Comparison of ENCODE assay signal across 31 mouse cellular contexts in genomic region chr13:70380772-70381171, GRCm38 (mm10).
DNase-seq lines count a peak whose midpoint lies in the region.
"Had no signal": no experiment of that assay in that cellular context is flagged by ENCODE, and none has a peak within 500 bp of the region (broad histone marks: within the 10 kb centered on the region; RNA-seq: fewer than 3 reads in every experiment).

No protein-coding gene starts in this region.

- H3K27me3 ChIP-seq in midbrain, embryonic 10.5 days (ENCODE audit: low read depth, poor library complexity, severe bottlenecking) = no peaks in the 10 kb centered on the region
- H3K27me3 ChIP-seq in heart, embryonic 10.5 days (ENCODE audit: insufficient read depth, poor library complexity, severe bottlenecking) = no peaks in the 10 kb centered on the region
- H3K27me3 ChIP-seq: CH12.LX; heart, embryonic 12.5 days; limb, embryonic 15.5 days; lung, embryonic 15.5 days; megakaryocyte, embryonic 14.5 days; neural tube, embryonic 12.5 days had no signal

- no peaks in the 10 kb centered on the region for H3K9me3 ChIP-seq in midbrain, embryonic 10.5 days (replicated peaks)
- H3K9me3 ChIP-seq in heart, embryonic 10.5 days = no peaks in the 10 kb centered on the region
- H3K9me3 ChIP-seq: embryonic facial prominence, embryonic 10.5 days; forebrain, embryonic 10.5 days; heart, embryonic 12.5 days; hindbrain, embryonic 10.5 days; limb, embryonic 15.5 days; lung, embryonic 15.5 days; neural tube, embryonic 12.5 days had no signal

- no peak overlapping the region for H3K27ac ChIP-seq in midbrain, embryonic 10.5 days (replicated peaks)
- no peak overlapping the region for H3K27ac ChIP-seq in heart, embryonic 10.5 days
- H3K27ac ChIP-seq: embryonic facial prominence, embryonic 10.5 days; forebrain, embryonic 10.5 days; hindbrain, embryonic 10.5 days; hindbrain, postnatal 0 days; limb, embryonic 15.5 days; liver, embryonic 14.5 days; lung, embryonic 15.5 days; neural tube, embryonic 12.5 days had no signal

- WGBS in midbrain, embryonic 10.5 days = 76% methylated on average over 6 of the region's 6 CpGs
- 48% methylated on average over 6 of the region's 6 CpGs for WGBS in heart, embryonic 10.5 days

- peak; percentile 47 for DNase-seq in layer of hippocampus, adult 11-12 months (ENCODE audit: low spot score)
- DNase-seq in layer of hippocampus, postnatal 10 days (ENCODE audit: low spot score in 2 of 2) = no peak
- DNase-seq in right cerebral cortex, adult 18-20 months = peak; percentile 58
- no peak for DNase-seq in right cerebral cortex, postnatal 4 days
- peak; percentile 27 to 43 for DNase-seq in right cerebral cortex, adult 2 months (ENCODE audit: low spot score in 2 of 2)
- DNase-seq in midbrain, embryonic 10.5 days (ENCODE audit: low spot score) = no peak
- no peak for DNase-seq in heart, embryonic 10.5 days (ENCODE audit: low spot score)
- DNase-seq in ovary, postnatal 14 days (ENCODE audit: low spot score) = no peak
- DNase-seq: cerebellum, adult 11-12 months; cerebellum, postnatal 10 days; gastrocnemius, postnatal 14 days; heart, adult 11 months; heart, postnatal 10 days; kidney, adult 9 months; kidney, postnatal 14 days; lung, postnatal 36 days; midbrain, embryonic 14.5 days; retina, postnatal 1 day; thymus, postnatal 25 days had no signal

- no peak overlapping the region for H3K4me3 ChIP-seq in midbrain, embryonic 10.5 days
- H3K4me3 ChIP-seq in heart, embryonic 10.5 days = no peak overlapping the region
- H3K4me3 ChIP-seq: embryonic facial prominence, embryonic 10.5 days; forebrain, embryonic 10.5 days; heart, embryonic 12.5 days; hindbrain, embryonic 10.5 days; limb, embryonic 15.5 days; lung, embryonic 15.5 days; megakaryocyte, embryonic 14.5 days; neural tube, embryonic 12.5 days had no signal

- H3K4me1 ChIP-seq in midbrain, embryonic 10.5 days = 0 out of 2 replicates have a peak, but pooled peaks cover 4% of the 10 kb centered on the region
- H3K4me1 ChIP-seq in heart, embryonic 10.5 days = no peaks in the 10 kb centered on the region
- H3K4me1 ChIP-seq: embryonic facial prominence, embryonic 10.5 days; forebrain, embryonic 10.5 days; heart, embryonic 12.5 days; limb, embryonic 15.5 days; lung, embryonic 15.5 days; megakaryocyte, embryonic 14.5 days; neural tube, embryonic 12.5 days had no signal

- no peaks in the 10 kb centered on the region for H3K36me3 ChIP-seq in midbrain, embryonic 10.5 days
- no peaks in the 10 kb centered on the region for H3K36me3 ChIP-seq in heart, embryonic 10.5 days
- H3K36me3 ChIP-seq: embryonic facial prominence, embryonic 10.5 days; forebrain, embryonic 10.5 days; G1E; heart, embryonic 12.5 days; hindbrain, embryonic 10.5 days; limb, embryonic 15.5 days; lung, embryonic 15.5 days; neural tube, embryonic 12.5 days had no signal

Comparison
In these comparisons a context has a peak if more than half of its experiments do, and no peak if none do; other contexts are left out.
1. DNase-seq: peak in layer of hippocampus, adult 11-12 months (single experiment), right cerebral cortex, adult 18-20 months (single experiment) and right cerebral cortex, adult 2 months (2 of 2); none in layer of hippocampus, postnatal 10 days (0 of 2), right cerebral cortex, postnatal 4 days (single experiment), midbrain, embryonic 10.5 days (single experiment), heart, embryonic 10.5 days (single experiment) and ovary, postnatal 14 days (single experiment).